Mouse (Mus musculus) heart, postnatal 0 days (tissue): Measurements from ENCODE around the gene Hoxc12.

Experiments used
- CTCF ChIP-seq: IDR thresholded peaks from 2 replicates; pipeline ENCODE4 v1.5.1; 2016; ENCODE audit warnings: antibody characterized with exemption, control low read depth, low read depth
- EP300 ChIP-seq: IDR thresholded peaks from 2 replicates; pipeline ENCODE4 v1.6.1; 2016; ENCODE audit warnings: antibody characterized with exemption, low read depth

DNA sequence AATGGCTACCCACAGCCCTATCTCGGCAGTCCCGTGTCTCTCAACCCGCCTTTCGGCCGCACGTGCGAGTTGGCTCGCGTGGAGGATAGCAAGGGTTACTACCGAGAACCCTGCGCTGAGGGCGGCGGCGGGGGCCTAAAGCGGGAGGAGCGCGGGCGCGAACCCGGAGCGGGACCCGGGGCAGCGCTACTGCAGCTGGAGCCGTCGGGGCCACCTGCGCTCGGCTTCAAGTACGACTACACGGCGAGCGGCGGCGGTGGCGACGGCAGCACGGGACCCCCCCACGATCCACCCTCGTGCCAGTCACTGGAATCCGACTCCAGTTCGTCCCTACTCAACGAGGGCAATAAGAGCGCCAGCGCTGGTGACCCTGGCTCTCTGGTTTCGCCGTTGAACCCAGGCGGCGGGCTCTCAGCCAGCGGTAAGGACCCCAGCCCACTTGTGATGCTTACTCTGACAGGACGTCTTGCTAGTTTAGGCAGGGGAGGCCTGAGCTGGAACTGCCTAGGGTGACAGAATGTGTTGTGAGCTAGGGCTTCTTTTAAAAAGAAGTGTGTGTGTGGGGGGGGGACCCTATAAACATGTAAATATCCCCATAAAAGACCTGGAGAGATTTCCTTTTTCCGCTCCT is 594 bp downstream of the Hoxc12 start:
- TF ChIP-seq CTCF (no peak), EP300 (no peak)
